Mouse (Mus musculus): ENCODE measurements around the gene Prnd. TPM values are rescaled to one million over a fixed set of nuclear protein-coding genes. Genes with fewer than 3 reads are reported as not detected.
A peak's percentile ranks its signal among the peaks of the same experiment; 100 is the strongest.

The Prnd gene
- polyA plus RNA-seq, 1 experiment from 2014 or later: 40.6 TPM

GRCm38 (mm10) chr2:131944370-131944769, 6.3 kb upstream of the Prnd start:
- H3K4me1 ChIP-seq: no peaks in the 10 kb centered on the region
- no peak overlapping the region for H3K27ac ChIP-seq
- no peaks in the 10 kb centered on the region for H3K36me3 ChIP-seq
- no peak for ATAC-seq (ENCODE audit: insufficient read depth, low FRiP score, low read depth)
- H3K9ac ChIP-seq: no peak overlapping the region
- 33% methylated on average over 1 of the region's 1 CpGs for WGBS
- H3K9me3 ChIP-seq: no peaks in the 10 kb centered on the region
- H3K27me3 ChIP-seq (replicated peaks): no peaks in the 10 kb centered on the region
- no peak overlapping the region for H3K4me3 ChIP-seq (replicated peaks)
- H3K4me2 ChIP-seq: no peak overlapping the region

- no peaks in the 10 kb centered on the region for H3K4me1 ChIP-seq
- H3K9ac ChIP-seq: no peak overlapping the region
- H3K27ac ChIP-seq: no peak overlapping the region
- H3K36me3 ChIP-seq: no peaks in the 10 kb centered on the region
- no peak for ATAC-seq (ENCODE audit: insufficient read depth, low FRiP score, low read depth)
- H3K4me2 ChIP-seq: no peak overlapping the region
- H3K4me3 ChIP-seq (replicated peaks): no peak overlapping the region
- 62% methylated on average over 8 of the region's 8 CpGs for WGBS
- no peaks in the 10 kb centered on the region for H3K27me3 ChIP-seq (replicated peaks)
- H3K9me3 ChIP-seq: no peaks in the 10 kb centered on the region
These were observed 5.4 kb upstream of the Prnd start for GRCm38 (mm10) chr2:131945225-131945624.

GRCm38 (mm10) chr2:131945765-131946164, 4.9 kb upstream of the Prnd start:
- Histone ChIP-seq H3K4me2 (no peak overlapping the region), H3K27me3 (replicated peaks) (no peaks in the 10 kb centered on the region), H3K4me1 (no peaks in the 10 kb centered on the region), H3K9me3 (no peaks in the 10 kb centered on the region), H3K27ac (no peak overlapping the region), H3K4me3 (replicated peaks) (no peak overlapping the region), H3K9ac (no peak overlapping the region), H3K36me3 (no peaks in the 10 kb centered on the region)
- WGBS: 85% methylated on average over 6 of the region's 6 CpGs
- ATAC-seq (ENCODE audit: insufficient read depth, low FRiP score, low read depth): no peak

GRCm38 (mm10) chr2:131946351-131946750, 4.3 kb upstream of the Prnd start:
- H3K9ac ChIP-seq: no peak overlapping the region
- no peaks in the 10 kb centered on the region for H3K27me3 ChIP-seq (replicated peaks)
- H3K9me3 ChIP-seq: no peaks in the 10 kb centered on the region
- no peak for ATAC-seq (ENCODE audit: insufficient read depth, low FRiP score, low read depth)
- no peaks in the 10 kb centered on the region for H3K4me1 ChIP-seq
- no peaks in the 10 kb centered on the region for H3K36me3 ChIP-seq
- no peak overlapping the region for H3K27ac ChIP-seq
- no peak overlapping the region for H3K4me2 ChIP-seq
- no peak overlapping the region for H3K4me3 ChIP-seq (replicated peaks)
- WGBS: 81% methylated on average over 16 of the region's 16 CpGs

GRCm38 (mm10) chr2:131948156-131948555, 2.5 kb upstream of the Prnd start:
- H3K4me3 ChIP-seq (replicated peaks): no peak overlapping the region
- H3K4me2 ChIP-seq: no peak overlapping the region
- H3K9me3 ChIP-seq: no peaks in the 10 kb centered on the region
- H3K4me1 ChIP-seq: peaks cover 5% of the 10 kb centered on the region; the same call in 1 of the 2 replicates
- ATAC-seq (ENCODE audit: insufficient read depth, low FRiP score, low read depth): no peak
- H3K27me3 ChIP-seq (replicated peaks): peaks cover 17% of the 10 kb centered on the region
- no peaks in the 10 kb centered on the region for H3K36me3 ChIP-seq
- H3K27ac ChIP-seq: no peak overlapping the region
- no peak overlapping the region for H3K9ac ChIP-seq
- 83% methylated on average over 3 of the region's 3 CpGs for WGBS

- H3K4me2 ChIP-seq: no peak overlapping the region
- no peak overlapping the region for H3K4me3 ChIP-seq (replicated peaks)
- peaks cover 5% of the 10 kb centered on the region; the same call in 1 of the 2 replicates for H3K4me1 ChIP-seq
- no peak overlapping the region for H3K9ac ChIP-seq
- no peaks in the 10 kb centered on the region for H3K36me3 ChIP-seq
- no peaks in the 10 kb centered on the region for H3K9me3 ChIP-seq
- H3K27me3 ChIP-seq (replicated peaks): peaks cover 25% of the 10 kb centered on the region
- no peak overlapping the region for H3K27ac ChIP-seq
- no peak for ATAC-seq (ENCODE audit: insufficient read depth, low FRiP score, low read depth)
- WGBS: 63% methylated on average over 11 of the region's 11 CpGs
These were observed 1.6 kb upstream of the Prnd start for GRCm38 (mm10) chr2:131948916-131949639.

GRCm38 (mm10) chr2:131949767-131950597, 679 bp upstream of the Prnd start:
- no peak for ATAC-seq (ENCODE audit: insufficient read depth, low FRiP score, low read depth)
- Histone ChIP-seq H3K4me2 (no peak overlapping the region), H3K36me3 (no peaks in the 10 kb centered on the region), H3K9me3 (no peaks in the 10 kb centered on the region), H3K27me3 (replicated peaks) (peaks cover 25% of the 10 kb centered on the region), H3K4me1 (peaks cover 8% of the 10 kb centered on the region; the same call in 1 of the 2 replicates), H3K4me3 (replicated peaks) (no peak overlapping the region), H3K27ac (no peak overlapping the region), H3K9ac (no peak overlapping the region)
- WGBS: 43% methylated on average over 9 of the region's 9 CpGs

GRCm38 (mm10) chr2:131952456-131952855, 1.8 kb downstream of the Prnd start:
- Histone ChIP-seq H3K9me3 (no peaks in the 10 kb centered on the region), H3K4me1 (peaks cover 9% of the 10 kb centered on the region; the same call in 1 of the 2 replicates), H3K27ac (no peak overlapping the region; the same call in 1 of the 2 replicates), H3K4me2 (no peak overlapping the region; the same call in 1 of the 2 replicates), H3K4me3 (replicated peaks) (no peak overlapping the region; the same call in 1 of the 2 replicates), H3K27me3 (replicated peaks) (peaks cover 31% of the 10 kb centered on the region), H3K36me3 (no peaks in the 10 kb centered on the region), H3K9ac (no peak overlapping the region)
- ATAC-seq (ENCODE audit: insufficient read depth, low FRiP score, low read depth): no peak
- 45% methylated on average over 2 of the region's 2 CpGs for WGBS

- peak overlapping the region; percentile 40 for H3K4me2 ChIP-seq
- H3K9ac ChIP-seq: no peak overlapping the region
- no peaks in the 10 kb centered on the region for H3K9me3 ChIP-seq
- no peaks in the 10 kb centered on the region for H3K36me3 ChIP-seq
- H3K27me3 ChIP-seq (replicated peaks): peaks cover 31% of the 10 kb centered on the region
- WGBS: 13% methylated on average over 29 of the region's 29 CpGs
- no peak overlapping the region for H3K27ac ChIP-seq
- no peak for ATAC-seq (ENCODE audit: insufficient read depth, low FRiP score, low read depth)
- H3K4me3 ChIP-seq (replicated peaks): peak overlapping the region; percentile 17
- peaks cover 9% of the 10 kb centered on the region; the same call in 1 of the 2 replicates for H3K4me1 ChIP-seq
These were observed 2.4 kb downstream of the Prnd start for GRCm38 (mm10) chr2:131952961-131953538.

- H3K4me2 ChIP-seq: peak overlapping the region; percentile 40; the same call in 1 of the 2 replicates
- peaks cover 31% of the 10 kb centered on the region for H3K27me3 ChIP-seq (replicated peaks)
- no peak for ATAC-seq (ENCODE audit: insufficient read depth, low FRiP score, low read depth)
- H3K9ac ChIP-seq: no peak overlapping the region
- no peaks in the 10 kb centered on the region for H3K36me3 ChIP-seq
- no peak overlapping the region for H3K27ac ChIP-seq
- WGBS: 83% methylated on average over 4 of the region's 4 CpGs
- peak overlapping the region; percentile 17; the same call in 1 of the 2 replicates for H3K4me3 ChIP-seq (replicated peaks)
- H3K9me3 ChIP-seq: no peaks in the 10 kb centered on the region
- peaks cover 9% of the 10 kb centered on the region; the same call in 1 of the 2 replicates for H3K4me1 ChIP-seq
These were observed 3.0 kb downstream of the Prnd start for GRCm38 (mm10) chr2:131953711-131954110.

GRCm38 (mm10) chr2:131954835-131955234, 4.2 kb downstream of the Prnd start:
- no peak overlapping the region for H3K9ac ChIP-seq
- 57% methylated on average over 9 of the region's 9 CpGs for WGBS

More at GRCm38 (mm10) chr2:131954835-131955234, 4.2 kb downstream of the Prnd start:
- ATAC-seq (ENCODE audit: insufficient read depth, low FRiP score, low read depth): peak; percentile 48; the same call in 1 of the 2 replicates
- peak overlapping the region; percentile 35 for H3K4me3 ChIP-seq (replicated peaks)
- no peak overlapping the region for H3K27ac ChIP-seq
- H3K4me2 ChIP-seq: peak overlapping the region; percentile 56
- peaks cover 9% of the 10 kb centered on the region; the same call in 1 of the 2 replicates for H3K4me1 ChIP-seq
- H3K9me3 ChIP-seq: no peaks in the 10 kb centered on the region
- H3K36me3 ChIP-seq: no peaks in the 10 kb centered on the region
- H3K27me3 ChIP-seq (replicated peaks): peaks cover 31% of the 10 kb centered on the region

All from stomach, embryonic 15.5 days (tissue).